Mouse (Mus musculus): ENCODE measurements around the gene Rbks. TPM values are rescaled to one million over a fixed set of nuclear protein-coding genes. Genes with fewer than 3 reads are reported as not detected.

Rbks gene
- total and polyA plus RNA-seq, 3 experiments = 8.3 to 22.0 (median 15.7) TPM

- TF ChIP-seq CTCF (IDR thresholded peaks at IDR 0.05; ENCODE audit: low read depth, low read length) = no peak
- TF ChIP-seq GATA1 (IDR thresholded peaks at IDR 0.05; ENCODE audit: borderline replicate concordance, low read length) = no peak
- TF ChIP-seq TAL1 (conservative IDR thresholded peaks at IDR 0.05; ENCODE audit: low read depth, low read length) = no peak
- TF ChIP-seq GATA2 (IDR thresholded peaks at IDR 0.05; ENCODE audit: borderline replicate concordance, low read depth, low read length) = no peak
- ATAC-seq (ENCODE audit: extremely low read depth, insufficient number of reproducible peaks, low FRiP score, poor library complexity, severe bottlenecking) (no peak), DNase-seq (ENCODE audit: low spot score) (no peak)
- Histone ChIP-seq H3K36me3 (replicated peaks) (peaks cover 75% of the 10 kb centered on the region), H3K9me3 (replicated peaks) (no peaks in the 10 kb centered on the region), H3K4me3 (ENCODE audit: low read depth, low read length) (no peak overlapping the region), H3K27me3 (ENCODE audit: insufficient read depth, low read length) (no peaks in the 10 kb centered on the region), H3K4me1 (ENCODE audit: insufficient read depth, low read depth, low read length) (peaks cover 2% of the 10 kb centered on the region)
Observed at GRCm38 (mm10) chr5:31704971-31705370, 7.5 kb upstream of the Rbks start.

DNA sequence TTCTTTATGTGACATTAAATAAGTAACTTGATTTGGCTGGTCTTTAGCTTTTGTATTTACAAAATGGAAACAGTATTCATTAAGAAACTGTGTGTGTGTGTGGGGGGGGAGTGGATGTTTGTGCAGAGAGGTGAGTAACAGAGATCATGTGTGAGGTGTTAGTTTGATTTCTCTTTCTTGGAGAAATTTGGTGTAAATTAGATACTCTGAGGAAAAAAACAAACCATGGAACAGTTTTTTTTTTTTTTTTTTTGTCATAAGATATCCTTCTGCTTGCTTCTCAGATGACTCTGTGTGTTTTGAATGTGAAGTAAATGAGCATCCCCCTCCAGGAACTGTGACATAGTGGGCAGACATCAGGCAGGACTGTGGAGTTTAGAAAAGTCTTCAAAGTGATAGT, 2.0 kb upstream of the Rbks start:
- TF ChIP-seq POLR2AphosphoS5 (IDR thresholded peaks at IDR 0.05; ENCODE audit: insufficient replicate concordance, low read depth, low read length) = no peak
- no peak for TF ChIP-seq TAL1 (conservative IDR thresholded peaks at IDR 0.05; ENCODE audit: low read depth, low read length)
- no peak for TF ChIP-seq CTCF (IDR thresholded peaks at IDR 0.05; ENCODE audit: low read depth, low read length)
- TF ChIP-seq GATA2 (IDR thresholded peaks at IDR 0.05; ENCODE audit: borderline replicate concordance, low read depth, low read length) = no peak
- TF ChIP-seq GATA1 (IDR thresholded peaks at IDR 0.05; ENCODE audit: borderline replicate concordance, low read length) = no peak
- Histone ChIP-seq H3K4me1 (ENCODE audit: insufficient read depth, low read depth, low read length) (peaks cover 26% of the 10 kb centered on the region), H3K36me3 (replicated peaks) (peaks cover 42% of the 10 kb centered on the region), H3K27me3 (ENCODE audit: insufficient read depth, low read length) (no peaks in the 10 kb centered on the region), H3K4me3 (ENCODE audit: low read depth, low read length) (no peak overlapping the region), H3K9me3 (replicated peaks) (no peaks in the 10 kb centered on the region)
- DNase-seq (ENCODE audit: low spot score) (no peak), ATAC-seq (ENCODE audit: extremely low read depth, insufficient number of reproducible peaks, low FRiP score, poor library complexity, severe bottlenecking) (no peak)

DNA sequence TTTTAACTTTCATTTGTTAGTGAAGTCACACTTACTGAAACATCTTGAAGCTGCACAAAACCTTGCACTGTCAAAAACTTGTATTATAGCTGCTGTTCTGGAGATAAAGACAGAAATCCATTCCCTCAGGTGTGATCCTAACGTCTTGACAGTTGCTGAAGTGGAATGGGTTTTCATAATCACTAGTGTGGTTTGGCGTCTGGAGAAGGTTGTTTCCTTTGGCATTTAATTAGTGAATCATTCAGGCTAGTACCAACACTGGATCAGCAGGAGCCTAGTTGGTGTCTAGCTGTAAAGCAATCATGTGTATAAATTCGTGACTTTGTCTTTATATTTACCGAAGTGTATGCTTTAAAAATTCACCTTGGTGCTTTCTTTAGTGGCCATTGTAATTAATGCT, 1.5 kb upstream of the Rbks start:
- DNase-seq (ENCODE audit: low spot score) = no peak
- H3K36me3 ChIP-seq (replicated peaks) = peaks cover 38% of the 10 kb centered on the region
- peaks cover 26% of the 10 kb centered on the region for H3K4me1 ChIP-seq (ENCODE audit: insufficient read depth, low read depth, low read length)
- H3K27me3 ChIP-seq (ENCODE audit: insufficient read depth, low read length) = no peaks in the 10 kb centered on the region
- no peaks in the 10 kb centered on the region for H3K9me3 ChIP-seq (replicated peaks)
- TF ChIP-seq GATA1 (IDR thresholded peaks at IDR 0.05; ENCODE audit: borderline replicate concordance, low read length) (no peak), TAL1 (conservative IDR thresholded peaks at IDR 0.05; ENCODE audit: low read depth, low read length) (no peak), CTCF (IDR thresholded peaks at IDR 0.05; ENCODE audit: low read depth, low read length) (no peak)
- no peak for ATAC-seq (ENCODE audit: extremely low read depth, insufficient number of reproducible peaks, low FRiP score, poor library complexity, severe bottlenecking)
- peak overlapping the region; percentile 78; the same call in 1 of the 2 replicates for H3K4me3 ChIP-seq (ENCODE audit: low read depth, low read length)

DNA sequence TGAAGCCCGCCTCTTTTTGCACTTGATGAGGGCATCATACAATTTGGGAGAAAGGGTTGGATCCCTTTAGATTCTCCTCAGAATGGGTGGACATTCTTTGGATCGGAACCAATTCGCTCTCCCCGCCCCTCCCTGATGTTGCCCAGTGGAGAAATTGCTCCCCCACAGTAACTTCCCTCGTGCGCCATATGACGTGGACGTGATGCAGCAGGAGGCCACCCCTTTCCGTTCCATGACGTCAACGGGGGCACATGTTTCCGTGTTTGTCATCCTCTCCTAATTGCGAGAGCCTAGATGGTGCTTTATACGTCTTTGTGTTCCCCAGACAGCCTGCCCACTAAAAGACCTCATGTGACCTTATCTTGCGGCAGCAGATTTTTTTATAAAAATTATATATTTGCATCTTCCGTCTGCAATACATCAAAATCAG, 885 bp upstream of the Rbks start:
- no peak for TF ChIP-seq GATA1 (IDR thresholded peaks at IDR 0.05; ENCODE audit: borderline replicate concordance, low read length)
- TF ChIP-seq POLR2AphosphoS5 (IDR thresholded peaks at IDR 0.05; ENCODE audit: insufficient replicate concordance, low read depth, low read length) = peak; percentile 51; the same call in 1 of the 2 replicates
- ATAC-seq (ENCODE audit: extremely low read depth, insufficient number of reproducible peaks, low FRiP score, poor library complexity, severe bottlenecking) (peak; percentile 88), DNase-seq (ENCODE audit: low spot score) (peak; percentile 75)
- peaks cover 32% of the 10 kb centered on the region for H3K36me3 ChIP-seq (replicated peaks)
- peak overlapping the region; percentile 78 for H3K4me3 ChIP-seq (ENCODE audit: low read depth, low read length)
- peaks cover 26% of the 10 kb centered on the region for H3K4me1 ChIP-seq (ENCODE audit: insufficient read depth, low read depth, low read length)
- no peaks in the 10 kb centered on the region for H3K9me3 ChIP-seq (replicated peaks)
- H3K27me3 ChIP-seq (ENCODE audit: insufficient read depth, low read length) = no peaks in the 10 kb centered on the region

GRCm38 (mm10) chr5:31697644-31698296, 343 bp upstream of the Rbks start, which contains the start of gene Babam2:
Gene Babam2 (plus strand): TSS chr5:31697684.
- Histone ChIP-seq H3K9me3 (replicated peaks) (no peaks in the 10 kb centered on the region), H3K4me3 (ENCODE audit: low read depth, low read length) (peak within 1 kb of the TSS; percentile 78), H3K36me3 (replicated peaks) (peaks cover 26% of the 10 kb centered on the region), H3K27me3 (ENCODE audit: insufficient read depth, low read length) (no peaks in the 10 kb centered on the region), H3K4me1 (ENCODE audit: insufficient read depth, low read depth, low read length) (peaks cover 26% of the 10 kb centered on the region)
- TF ChIP-seq GATA1 (IDR thresholded peaks at IDR 0.05; ENCODE audit: borderline replicate concordance, low read length) (no peak), POLR2AphosphoS5 (IDR thresholded peaks at IDR 0.05; ENCODE audit: insufficient replicate concordance, low read depth, low read length) (no peak), GATA2 (IDR thresholded peaks at IDR 0.05; ENCODE audit: borderline replicate concordance, low read depth, low read length) (no peak), CTCF (IDR thresholded peaks at IDR 0.05; ENCODE audit: low read depth, low read length) (no peak), TAL1 (conservative IDR thresholded peaks at IDR 0.05; ENCODE audit: low read depth, low read length) (no peak)
- DNase-seq (ENCODE audit: low spot score) = peak; percentile 96
- peak; percentile 22; the same call in 1 of the 2 replicates for ATAC-seq (ENCODE audit: extremely low read depth, insufficient number of reproducible peaks, low FRiP score, poor library complexity, severe bottlenecking)

GRCm38 (mm10) chr5:31693191-31693590, 4.2 kb downstream of the Rbks start:
- DNase-seq (ENCODE audit: low spot score) (no peak), ATAC-seq (ENCODE audit: extremely low read depth, insufficient number of reproducible peaks, low FRiP score, poor library complexity, severe bottlenecking) (no peak)
- H3K36me3 ChIP-seq (replicated peaks) = peaks cover 26% of the 10 kb centered on the region
- H3K27me3 ChIP-seq (ENCODE audit: insufficient read depth, low read length) = no peaks in the 10 kb centered on the region
- TF ChIP-seq TAL1 (conservative IDR thresholded peaks at IDR 0.05; ENCODE audit: low read depth, low read length) = no peak
- no peak for TF ChIP-seq GATA1 (IDR thresholded peaks at IDR 0.05; ENCODE audit: borderline replicate concordance, low read length)
- no peak for TF ChIP-seq CTCF (IDR thresholded peaks at IDR 0.05; ENCODE audit: low read depth, low read length)
- no peak for TF ChIP-seq POLR2AphosphoS5 (IDR thresholded peaks at IDR 0.05; ENCODE audit: insufficient replicate concordance, low read depth, low read length)
- TF ChIP-seq GATA2 (IDR thresholded peaks at IDR 0.05; ENCODE audit: borderline replicate concordance, low read depth, low read length) = no peak
- no peaks in the 10 kb centered on the region for H3K9me3 ChIP-seq (replicated peaks)
- no peak overlapping the region for H3K4me3 ChIP-seq (ENCODE audit: low read depth, low read length)
- peaks cover 27% of the 10 kb centered on the region for H3K4me1 ChIP-seq (ENCODE audit: insufficient read depth, low read depth, low read length)

All from G1E (cell line).